In genomic region chr15:67349501-67349900, GRCm38 (mm10) we compare ENCODE assay signal across 11 mouse cellular contexts.
"Had no signal": no experiment of that assay in that cellular context is flagged by ENCODE, and none has a peak within 500 bp of the region (broad histone marks: within the 10 kb centered on the region; RNA-seq: fewer than 3 reads in every experiment).

No protein-coding gene starts in this region.

- DNase-seq: retina, postnatal 1 day; right cerebral cortex, adult 18-20 months; right cerebral cortex, postnatal 14 days; right cerebral cortex, postnatal 25 days; right cerebral cortex, postnatal 4 days; spleen, adult 18-20 months; thymus, adult 18-20 months; thymus, adult 2 months; thymus, postnatal 14 days; thymus, postnatal 25 days; thymus, postnatal 4 days had no signal
